Mouse (Mus musculus) midbrain, embryonic 10.5 days (tissue): ENCODE measurements around the gene Olfr8. TPM values are rescaled to one million over a fixed set of nuclear protein-coding genes. Genes with fewer than 3 reads are reported as not detected.
"Not testable (repeated sequence)": the region's sequence is repeated elsewhere in the genome, so short reads cannot be mapped to it uniquely, and the experiment has no call there.

ENCODE experiments used
- DNase-seq: peaks from one replicate; pipeline ENCODE4 v3.0.0-alpha.2; 2017; ENCODE audit warnings: low spot score
- H3K27ac ChIP-seq: fragments of 300-500 bp; sonication (generic); replicated peaks from 2 replicates; pipeline ENCODE4 v1.5.1; 2016; ENCODE audit warnings: mild to moderate bottlenecking
- H3K27me3 ChIP-seq: fragments of 300-500 bp; sonication (generic); 2 replicates; pipeline ENCODE4 v1.6.1; 2016; ENCODE audit warnings: low read depth, mild to moderate bottlenecking; ENCODE audit not compliant: poor library complexity, severe bottlenecking
- H3K36me3 ChIP-seq: fragments of 300-500 bp; sonication (generic); 2 replicates; pipeline ENCODE4 v1.6.1; 2016; ENCODE audit warnings: mild to moderate bottlenecking, moderate library complexity
- H3K4me1 ChIP-seq: fragments of 300-500 bp; sonication (generic); 2 replicates; pipeline ENCODE4 v1.6.1; 2016
- H3K4me3 ChIP-seq: fragments of 300-500 bp; sonication (generic); 2 replicates; pipeline ENCODE4 v1.5.1; 2016; ENCODE audit warnings: mild to moderate bottlenecking, moderate library complexity
- H3K9me3 ChIP-seq: fragments of 300-500 bp; sonication (generic); replicated peaks from 2 replicates; pipeline ENCODE4 v1.6.1; 2016; ENCODE audit warnings: mild to moderate bottlenecking
- WGBS: fragments of 180-500 bp; shearing (Covaris S2); methylation state at CpG from one replicate; pipeline ENCODE4 v1.1.7; 2016; 5-methylcytosine and 5-hydroxymethylcytosine counted together
- polyA plus RNA-seq: library from polyadenylated mRNA; unstranded; fragments of >200 nt; fragmentation: Nextera tagmentation; extraction: Ambion mirVana; gene quantifications from 2 replicates; pipeline ENCODE4 v1.2.1, GENCODE M21; 2016

Gene Olfr8
- polyA plus RNA-seq, result not detected in 2 replicates

DNA sequence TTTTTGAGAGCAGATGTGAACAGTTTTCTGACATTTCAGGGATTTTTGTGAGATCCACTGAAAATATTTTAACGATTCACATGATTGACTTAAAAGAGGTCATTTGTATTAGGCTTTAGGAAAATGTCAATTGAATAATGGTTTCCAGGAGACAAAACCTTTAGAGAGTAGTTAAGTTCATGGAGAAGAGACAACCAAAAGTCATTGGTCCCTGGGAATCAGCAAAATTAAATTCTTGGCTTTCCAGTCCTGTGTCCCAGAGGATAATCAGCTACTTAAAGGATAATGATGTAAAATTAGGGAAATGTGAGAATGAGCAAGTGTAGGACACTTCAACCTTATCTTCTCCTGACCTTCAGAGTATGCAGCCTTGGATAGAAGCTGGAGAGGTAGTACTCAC, at the start of gene Olfr8:
TSS of gene Olfr8 (plus strand) at position 301 of the 400 bp plus-strand sequence.
- H3K27me3 ChIP-seq, H3K27ac ChIP-seq, DNase-seq, H3K36me3 ChIP-seq, H3K9me3 ChIP-seq, H3K4me1 ChIP-seq, H3K4me3 ChIP-seq: not testable (repeated sequence)
- 94% methylated on average over 1 of the region's 1 CpGs for WGBS

DNA sequence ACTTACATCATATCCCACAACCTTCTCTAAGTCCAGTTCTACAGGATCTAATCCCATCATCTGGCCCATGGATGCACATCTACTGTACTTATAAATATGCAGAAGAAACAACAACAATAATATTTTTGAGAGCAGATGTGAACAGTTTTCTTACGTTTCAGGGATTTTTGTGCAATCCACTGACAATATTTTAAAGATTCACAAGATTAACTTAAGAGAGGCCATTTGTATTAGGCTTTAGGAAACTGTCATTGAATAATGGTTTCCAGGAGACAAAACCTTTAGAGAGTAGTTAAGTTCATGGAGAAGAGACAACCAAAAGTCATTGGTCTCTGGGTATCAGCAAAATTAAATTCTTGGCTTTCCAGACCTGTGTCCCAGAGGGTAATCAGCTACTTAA, 37.6 kb upstream of the Olfr8 start, which contains the start of gene Olfr1354:
TSS of gene Olfr1354 (plus strand) at position 301 of the 400 bp plus-strand sequence.
- not testable (repeated sequence) for DNase-seq, H3K9me3 ChIP-seq, H3K4me3 ChIP-seq, H3K36me3 ChIP-seq, H3K27me3 ChIP-seq, H3K27ac ChIP-seq, H3K4me1 ChIP-seq
- WGBS, result 81% methylated on average over 1 of the region's 1 CpGs

DNA sequence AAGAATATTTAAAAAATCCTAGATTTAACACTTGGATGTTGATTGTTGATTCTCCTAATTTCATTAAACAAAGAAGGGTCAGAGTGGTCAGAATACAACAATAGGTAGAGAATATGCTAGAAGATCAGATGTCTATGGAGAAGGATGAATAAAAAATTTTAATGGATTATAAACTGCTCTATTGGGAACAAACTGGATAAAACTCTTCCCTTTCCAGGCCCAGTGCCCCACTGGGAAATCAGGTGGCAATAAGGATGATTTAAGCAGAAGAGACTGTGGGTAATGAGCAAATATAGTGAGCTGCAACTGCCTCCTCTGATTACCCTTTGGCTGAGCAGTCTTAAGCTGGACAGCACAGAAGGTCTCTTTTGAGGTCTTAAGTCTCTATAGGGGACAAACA, 12.6 kb downstream of the Olfr8 start, which contains the start of gene Olfr1353:
TSS of gene Olfr1353 (plus strand) at position 301 of the 400 bp plus-strand sequence.
- H3K4me3 ChIP-seq, H3K27me3 ChIP-seq, H3K36me3 ChIP-seq, DNase-seq, H3K27ac ChIP-seq, H3K4me1 ChIP-seq, H3K9me3 ChIP-seq: not testable (repeated sequence)

DNA sequence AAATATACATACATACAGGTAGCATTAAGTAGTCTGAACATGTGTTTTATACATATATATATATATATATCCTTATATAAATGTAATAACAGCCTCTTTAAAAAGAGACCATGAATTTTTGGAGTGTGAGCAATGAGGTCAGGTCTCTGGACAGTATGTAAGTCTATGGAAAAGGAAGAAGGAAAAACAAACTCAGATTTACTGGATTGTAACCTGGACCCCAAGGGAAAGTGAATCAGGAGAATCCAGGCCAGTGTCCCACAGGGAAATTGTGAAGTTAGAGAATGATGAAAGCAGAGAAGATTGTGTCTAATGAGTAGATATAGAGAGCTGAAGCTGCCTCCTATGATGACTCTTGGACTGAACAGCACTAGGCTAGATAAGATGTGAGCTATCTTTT, 30.3 kb downstream of the Olfr8 start, which contains the start of gene Olfr1352:
TSS of gene Olfr1352 (plus strand) at position 301 of the 400 bp plus-strand sequence.
- no peaks in the 10 kb centered on the region for H3K27me3 ChIP-seq
- no peak within 1 kb of the TSS for H3K4me3 ChIP-seq
- H3K9me3 ChIP-seq, result no peaks in the 10 kb centered on the region
- no peak within 1 kb of the TSS for H3K27ac ChIP-seq
- no peaks in the 10 kb centered on the region for H3K36me3 ChIP-seq
- no peaks in the 10 kb centered on the region for H3K4me1 ChIP-seq
- no peak for DNase-seq

Other genes with a start within 250 kb of the Olfr8 start
- gene Casp14, start 232.3 kb upstream of the Olfr8 start, polyA plus RNA-seq, result not detected in 2 replicates
- not detected in 2 replicates for gene Ccdc105, start 197.6 kb upstream of the Olfr8 start, polyA plus RNA-seq
- gene Slc1a6, start 170.1 kb upstream of the Olfr8 start, polyA plus RNA-seq, result 1.7 and 2.0 TPM in 2 replicates
- not detected in 2 replicates for gene Olfr1356, start 98.5 kb upstream of the Olfr8 start, polyA plus RNA-seq
- not detected in 2 replicates for gene Olfr1355, start 75.1 kb upstream of the Olfr8 start, polyA plus RNA-seq
- gene Olfr1354, start 37.5 kb upstream of the Olfr8 start, polyA plus RNA-seq, result not detected in 2 replicates
- not detected in 2 replicates for gene Olfr1353, start 12.7 kb downstream of the Olfr8 start, polyA plus RNA-seq
- not detected in 2 replicates for gene Olfr1352, start 30.4 kb downstream of the Olfr8 start, polyA plus RNA-seq
- gene Olfr1351, start 61.8 kb downstream of the Olfr8 start, polyA plus RNA-seq, result not detected in 2 replicates
- gene Olfr57, start 78.1 kb downstream of the Olfr8 start, polyA plus RNA-seq, result 0.07 and 0.19 TPM in 2 replicates
- 29.1 and 35.7 TPM in 2 replicates for gene 2610008E11Rik, start 147.0 kb downstream of the Olfr8 start, polyA plus RNA-seq
- not detected in 2 replicates for gene Vmn2r80, start 198.1 kb downstream of the Olfr8 start, polyA plus RNA-seq